ENCODE assay signal across 23 mouse cellular contexts in genomic region chr7:101882413-101883154, GRCm38 (mm10). TPM values are rescaled to one million over a fixed set of nuclear protein-coding genes. Genes with fewer than 3 reads are reported as not detected.
DNase-seq lines count a peak whose midpoint lies in the region; ATAC-seq and TF ChIP-seq lines count a peak whose summit lies in the region.
"Had no signal": no experiment of that assay in that cellular context is flagged by ENCODE, and none has a peak within 500 bp of the region (broad histone marks: within the 10 kb centered on the region; RNA-seq: fewer than 3 reads in every experiment).

No protein-coding gene starts in this region.

- H3K4me2 ChIP-seq in liver, postnatal 0 days (ENCODE audit: low read depth, low read length): no peak overlapping the region
- H3K4me2 ChIP-seq: heart, embryonic 15.5 days; hindbrain, embryonic 12.5 days; lung, embryonic 15.5 days; midbrain, embryonic 12.5 days had no signal

- peak; percentile 40; the same call in 1 of the 2 replicates for TF ChIP-seq EP300 in liver, postnatal 0 days (IDR thresholded peaks at IDR 0.05; ENCODE audit: low read depth)

- H3K27me3 ChIP-seq in kidney, adult 2 months (replicated peaks; ENCODE audit: control insufficient read depth, insufficient read depth, low read length): no peaks in the 10 kb centered on the region
- H3K27me3 ChIP-seq in liver, postnatal 0 days (ENCODE audit: insufficient read depth, low read length): no peaks in the 10 kb centered on the region
- H3K27me3 ChIP-seq: heart, embryonic 15.5 days; hindbrain, embryonic 12.5 days; lung, embryonic 15.5 days; midbrain, embryonic 12.5 days had no signal

- H3K9me3 ChIP-seq in liver, postnatal 0 days (ENCODE audit: low read length): no peaks in the 10 kb centered on the region
- H3K9me3 ChIP-seq: forebrain, embryonic 10.5 days; heart, embryonic 15.5 days; hindbrain, embryonic 12.5 days; lung, embryonic 15.5 days; midbrain, embryonic 12.5 days had no signal

- WGBS in kidney, adult 2 months: 49% methylated on average over 9 of the region's 9 CpGs
- WGBS in liver, postnatal 0 days (ENCODE audit: insufficient replicate concordance): 68% methylated on average over 9 of the region's 9 CpGs

- peak; percentile 57; the same call in 1 of the 2 replicates for ATAC-seq in liver, postnatal 0 days

- H3K4me1 ChIP-seq in kidney, adult 2 months (ENCODE audit: control insufficient read depth, insufficient read depth, low read length): peaks cover 4% of the 10 kb centered on the region
- H3K4me1 ChIP-seq in liver, postnatal 0 days (ENCODE audit: insufficient read depth): no peaks in the 10 kb centered on the region
- H3K4me1 ChIP-seq: heart, embryonic 15.5 days; hindbrain, embryonic 12.5 days; lung, embryonic 15.5 days; midbrain, embryonic 12.5 days had no signal

- H3K27ac ChIP-seq in kidney, adult 2 months (ENCODE audit: insufficient read depth, low read depth, low read length): peak overlapping the region; percentile 53
- 0 out of 2 replicates have a peak overlapping the region, but pooled peaks have one; percentile 16 for H3K27ac ChIP-seq in liver, postnatal 0 days (ENCODE audit: low read depth)
- H3K27ac ChIP-seq: forebrain, embryonic 10.5 days; heart, embryonic 15.5 days; hindbrain, embryonic 12.5 days; lung, embryonic 15.5 days; macrophage; midbrain, embryonic 12.5 days had no signal

- no peak for TF ChIP-seq CTCF in kidney, adult 2 months (conservative IDR thresholded peaks at IDR 0.05; ENCODE audit: insufficient read depth, insufficient read length, low read depth, low read length)
- no peak for TF ChIP-seq CTCF in liver, postnatal 0 days (IDR thresholded peaks at IDR 0.05; ENCODE audit: low read depth)

- H3K36me3 ChIP-seq in kidney, adult 2 months (ENCODE audit: control insufficient read depth, insufficient read depth, low read length): no peaks in the 10 kb centered on the region
- H3K36me3 ChIP-seq in liver, postnatal 0 days (replicated peaks; ENCODE audit: insufficient read depth, low read length): no peaks in the 10 kb centered on the region
- H3K36me3 ChIP-seq: forebrain, embryonic 10.5 days; heart, embryonic 15.5 days; hindbrain, embryonic 12.5 days; lung, embryonic 15.5 days; midbrain, embryonic 12.5 days had no signal

- H3K4me3 ChIP-seq in kidney, adult 2 months (ENCODE audit: insufficient read depth, low read depth, low read length): no peak overlapping the region
- H3K4me3 ChIP-seq in liver, postnatal 0 days (ENCODE audit: low read depth, low read length): no peak overlapping the region
- H3K4me3 ChIP-seq: forebrain, embryonic 10.5 days; heart, embryonic 15.5 days; hindbrain, embryonic 12.5 days; lung, embryonic 15.5 days; midbrain, embryonic 12.5 days had no signal

- no peak for TF ChIP-seq POLR2A in kidney, adult 2 months (IDR thresholded peaks at IDR 0.05; ENCODE audit: low read depth, low read length)

- no peak overlapping the region for H3K9ac ChIP-seq in liver, postnatal 0 days (replicated peaks)
- H3K9ac ChIP-seq: heart, embryonic 15.5 days; hindbrain, embryonic 12.5 days; lung, embryonic 15.5 days; midbrain, embryonic 12.5 days had no signal

- DNase-seq in adrenal gland, adult 2 months: peak; percentile 34
- DNase-seq in adrenal gland, postnatal 10 days: no peak
- DNase-seq in kidney, adult 2 months: peak; percentile 73
- DNase-seq in kidney, adult 11 months: no peak
- peak; percentile 30 to 44 for DNase-seq in right cerebral cortex, adult 2 months (ENCODE audit: low spot score in 2 of 2)
- no peak for DNase-seq in right cerebral cortex, postnatal 4 days
- DNase-seq in liver, postnatal 0 days: no peak
- no peak for DNase-seq in lung, adult 18-20 months
- DNase-seq: adrenal gland, adult 8-10 months; cerebellum, adult 8-10 months; layer of hippocampus, adult 9-11 months; spleen, adult 18-20 months; thymus, adult 18-20 months had no signal

RNA-seq across cellular contexts. Expression of gene Folr1, which starts 12.0 kb away (rescaled TPM):
- total RNA-seq in adrenal gland, adult 2 months (2021): 10 to 100 TPM in 1 of 2 experiments, under 1 TPM in 1; 0.86 to 22.0 TPM
- polyA plus RNA-seq in adrenal gland, adult 2 months (2012; rRNA removed): 1.3 and 2.6 TPM in 2 replicates
- 1 to 10 TPM; 1.7 to 2.3 TPM for total RNA-seq in adrenal gland, postnatal 10 days (2021)
- 942 and 1,044 TPM in 2 replicates for polyA plus RNA-seq in kidney, adult 2 months (2012; rRNA removed)
- polyA plus RNA-seq in liver, postnatal 0 days (2015; fragmentation: Nextera tagmentation; extraction: Ambion mirVana): 0.63 and 0.92 TPM in 2 replicates
- total RNA-seq: common myeloid progenitor, adult 5-6 weeks had no signal
- polyA plus RNA-seq: limb, embryonic 11.5 days; macrophage had no signal

RNA-seq across cellular contexts. Expression of gene Anapc15, which starts 19.1 kb away (rescaled TPM):
- total RNA-seq in adrenal gland, adult 2 months (2021): 10 to 100 TPM; 34.2 to 35.7 TPM
- 32.3 and 39.9 TPM in 2 replicates for polyA plus RNA-seq in adrenal gland, adult 2 months (2012; rRNA removed)
- 10 to 100 TPM; 27.4 to 28.5 TPM for total RNA-seq in adrenal gland, postnatal 10 days (2021)
- polyA plus RNA-seq in kidney, adult 2 months (2012; rRNA removed): 40.2 and 42.6 TPM in 2 replicates
- polyA plus RNA-seq in liver, postnatal 0 days (2015; fragmentation: Nextera tagmentation; extraction: Ambion mirVana): 23.8 and 28.5 TPM in 2 replicates

RNA-seq across cellular contexts. Expression of gene Lamtor1, which starts 23.1 kb away (rescaled TPM):
- total RNA-seq in adrenal gland, adult 2 months (2021): 100 to 1,000 TPM; 106 to 131 TPM
- 298 TPM in 2 replicates for polyA plus RNA-seq in adrenal gland, adult 2 months (2012; rRNA removed)
- 100 to 1,000 TPM; 116 to 126 TPM for total RNA-seq in adrenal gland, postnatal 10 days (2021)
- polyA plus RNA-seq in kidney, adult 2 months (2012; rRNA removed): 255 and 267 TPM in 2 replicates
- polyA plus RNA-seq in liver, postnatal 0 days (2015; fragmentation: Nextera tagmentation; extraction: Ambion mirVana): 61.5 and 62.2 TPM in 2 replicates

RNA-seq across cellular contexts. Expression of gene Tomt, which starts 23.6 kb away (rescaled TPM):
- total RNA-seq in adrenal gland, adult 2 months (2021): not detected
- not detected in 2 replicates for polyA plus RNA-seq in adrenal gland, adult 2 months (2012; rRNA removed)
- total RNA-seq in adrenal gland, postnatal 10 days (2021): under 1 TPM in 1 of 2 experiments, not detected in 1; 0.12 TPM
- 0.09 and 0.14 TPM in 2 replicates for polyA plus RNA-seq in kidney, adult 2 months (2012; rRNA removed)
- polyA plus RNA-seq in liver, postnatal 0 days (2015; fragmentation: Nextera tagmentation; extraction: Ambion mirVana): 0.09 and 0.12 TPM in 2 replicates
- total RNA-seq: adrenal gland, adult 8-10 months; neutrophil, adult 5-6 weeks had no signal

RNA-seq across cellular contexts. Expression of gene Folr2, which starts 25.6 kb away (rescaled TPM):
- 1 to 10 TPM; 3.2 to 4.5 TPM for total RNA-seq in adrenal gland, adult 2 months (2021)
- polyA plus RNA-seq in adrenal gland, adult 2 months (2012; rRNA removed): 3.9 and 5.0 TPM in 2 replicates
- 1 to 10 TPM; 4.5 to 6.2 TPM for total RNA-seq in adrenal gland, postnatal 10 days (2021)
- 11.2 and 11.7 TPM in 2 replicates for polyA plus RNA-seq in kidney, adult 2 months (2012; rRNA removed)
- polyA plus RNA-seq in liver, postnatal 0 days (2015; fragmentation: Nextera tagmentation; extraction: Ambion mirVana): 8.2 and 9.0 TPM in 2 replicates
- total RNA-seq: common myeloid progenitor, adult 5-6 weeks; MEL; neutrophil, adult 5-6 weeks had no signal

Comparison
In these comparisons a context has a peak if more than half of its experiments do, and no peak if none do; other contexts are left out.
1. DNase-seq: peak in adrenal gland, adult 2 months (single experiment), kidney, adult 2 months (single experiment) and right cerebral cortex, adult 2 months (2 of 2); none in adrenal gland, postnatal 10 days (single experiment), kidney, adult 11 months (single experiment), right cerebral cortex, postnatal 4 days (single experiment), liver, postnatal 0 days (single experiment) and lung, adult 18-20 months (0 of 2).
2. RNA of gene Folr1, which starts 12.0 kb away (polyA plus RNA-seq): 942 to 1,044 TPM in kidney, adult 2 months; 1.3 to 2.6 TPM in adrenal gland, adult 2 months and 0.63 to 0.92 TPM in liver, postnatal 0 days; every median in the first group is over 100 times any median in the second.